Mouse (Mus musculus): ENCODE data around the gene Ndufs1.

The Ndufs1 gene

DNA sequence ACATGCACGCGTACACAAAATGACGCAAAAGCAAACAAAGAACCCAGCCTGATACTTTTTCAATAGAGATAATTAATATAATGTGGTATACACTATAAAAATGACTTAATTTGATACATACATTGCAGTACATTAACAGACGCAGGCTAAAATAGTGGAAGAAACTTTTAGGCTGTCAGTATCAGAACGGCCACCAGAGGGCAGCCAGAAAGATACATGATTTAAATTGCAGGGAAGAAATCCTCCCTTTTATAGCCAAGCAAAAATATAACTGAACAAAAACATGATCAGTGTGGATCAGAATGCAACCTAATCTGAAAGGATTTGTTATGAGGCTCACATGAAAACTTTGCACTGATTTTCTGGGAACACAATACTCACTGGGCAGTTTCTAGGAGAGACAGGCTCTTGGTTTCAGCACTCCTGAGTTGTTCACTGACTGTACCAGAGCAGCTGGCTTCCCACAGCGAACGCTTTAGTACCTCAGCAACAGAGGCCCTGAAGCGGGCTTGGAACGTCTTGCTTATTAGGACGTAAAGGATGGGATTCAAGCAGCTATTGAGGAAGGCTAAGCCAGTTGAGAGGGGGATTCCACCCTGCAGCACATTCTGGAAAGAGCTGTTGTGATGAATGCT lies 6.1 kb upstream of the Ndufs1 start:
- in situ Hi-C loops (cut with MboI, MseI), result loop anchor here (5.0 kb wide), 1 partner anchor 70 kb away; the partner anchor contains the start of gene Ino80d

DNA sequence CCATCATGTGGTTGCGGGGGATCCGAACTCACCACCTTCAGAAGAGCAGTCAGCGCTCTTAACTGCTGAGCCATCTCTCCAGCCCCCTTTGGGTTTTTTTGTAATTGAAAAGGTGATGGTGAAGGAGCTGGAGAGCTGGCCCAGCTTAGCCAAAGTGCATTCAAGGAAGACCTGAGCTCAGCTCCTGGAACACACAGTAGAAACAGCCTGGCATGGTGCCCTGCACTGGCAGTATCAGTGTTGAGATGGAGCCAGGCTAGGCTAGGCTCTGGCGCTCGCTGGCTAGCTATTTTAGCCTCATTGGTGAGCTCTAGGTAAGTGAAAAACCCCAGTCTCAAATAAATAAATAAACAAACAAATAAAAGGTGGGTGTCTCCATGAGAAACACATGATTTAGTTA lies 5.6 kb upstream of the Ndufs1 start:
- in situ Hi-C loops (cut with MboI, MseI), result loop anchor here (5.0 kb wide), 1 partner anchor 70 kb away; the partner anchor contains the start of gene Ino80d

DNA sequence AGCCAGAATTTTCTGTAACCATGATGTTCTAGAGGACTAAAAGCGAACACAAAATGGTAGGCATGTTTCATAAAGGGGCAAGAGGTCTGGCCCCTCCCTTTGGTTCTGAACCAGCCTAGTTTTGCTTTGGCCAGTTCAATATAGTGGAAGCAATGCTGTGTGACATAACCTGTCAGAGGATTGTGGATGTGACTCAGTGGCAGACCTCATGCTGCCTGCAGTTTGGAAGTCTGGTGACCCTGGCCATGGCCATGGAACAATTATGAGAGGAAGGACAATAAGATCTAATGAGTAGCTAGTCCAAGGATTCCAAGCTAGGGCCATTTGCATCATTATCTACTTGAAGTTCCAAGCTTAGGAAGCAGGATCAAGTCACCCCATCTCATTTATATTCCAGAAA lies 4.8 kb upstream of the Ndufs1 start:
- in situ Hi-C loops (cut with MboI, MseI), result loop anchor here (5.0 kb wide), 1 partner anchor 69 kb away; the partner anchor contains the start of gene Ino80d

DNA sequence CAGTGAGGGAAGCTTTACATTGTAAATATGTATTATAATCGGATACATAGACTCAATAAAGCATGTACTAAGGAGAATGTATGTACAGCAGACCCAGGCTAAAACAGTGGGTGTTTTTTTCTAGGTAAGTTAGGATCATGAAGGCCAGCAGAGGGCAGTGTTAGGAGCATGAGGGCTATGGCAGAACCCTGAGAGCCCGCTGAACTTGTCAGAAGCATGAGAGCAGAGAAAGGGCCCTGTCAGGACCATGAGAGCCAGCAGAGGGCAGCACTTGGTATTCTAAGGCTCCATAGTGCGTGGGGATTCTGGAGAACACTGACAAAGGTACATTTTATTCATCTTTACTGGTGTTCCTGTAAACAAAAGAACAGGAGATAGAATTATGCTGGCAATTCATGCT lies 4.4 kb upstream of the Ndufs1 start:
- in situ Hi-C loops (cut with MboI, MseI), result loop anchor here (5.0 kb wide), 1 partner anchor 69 kb away; the partner anchor contains the start of gene Ino80d

DNA sequence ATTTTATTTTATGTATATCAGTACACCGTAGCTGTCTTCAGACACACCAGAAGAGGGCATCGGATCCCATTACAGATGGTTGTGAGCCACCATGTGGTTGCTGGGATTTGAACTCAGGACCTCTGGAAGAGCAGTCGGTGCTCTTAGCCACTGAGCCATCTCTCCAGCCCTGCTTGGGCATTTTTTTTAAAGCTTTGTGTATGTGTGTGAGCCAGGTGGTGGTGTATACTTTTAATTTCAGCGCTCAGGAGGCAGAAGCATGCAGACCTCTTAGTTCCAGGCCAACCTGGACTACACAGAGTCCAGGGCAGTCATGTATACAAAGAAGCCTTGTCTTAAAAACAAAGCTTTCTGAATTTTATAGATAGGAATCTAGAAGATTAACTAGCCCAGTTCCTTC lies 3.9 kb upstream of the Ndufs1 start:
- in situ Hi-C loops (cut with MboI, MseI), result loop anchor here (5.0 kb wide), 1 partner anchor 68 kb away; the partner anchor contains the start of gene Ino80d

DNA sequence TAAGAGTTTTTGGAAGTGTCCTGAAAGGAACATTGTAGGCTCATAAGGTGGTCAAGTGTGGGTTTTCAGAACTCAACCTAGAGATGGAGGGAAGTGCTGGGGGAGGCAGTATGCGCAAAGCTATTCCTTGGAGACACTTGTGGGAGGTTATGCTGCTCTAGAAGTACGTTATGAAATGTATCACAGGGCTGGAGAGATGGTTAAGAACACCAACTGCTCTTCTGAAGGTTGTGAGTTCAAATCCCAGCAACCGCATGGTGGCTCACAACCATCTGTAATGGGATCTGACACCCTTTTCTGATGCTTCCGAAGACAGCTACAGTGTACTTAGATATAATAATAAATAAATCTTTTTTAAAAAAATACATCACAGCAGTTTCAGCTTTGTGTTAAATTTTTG lies 3.5 kb upstream of the Ndufs1 start:
- in situ Hi-C loops (cut with MboI, MseI), result loop anchor here (5.0 kb wide), 1 partner anchor 68 kb away; the partner anchor contains the start of gene Ino80d

DNA sequence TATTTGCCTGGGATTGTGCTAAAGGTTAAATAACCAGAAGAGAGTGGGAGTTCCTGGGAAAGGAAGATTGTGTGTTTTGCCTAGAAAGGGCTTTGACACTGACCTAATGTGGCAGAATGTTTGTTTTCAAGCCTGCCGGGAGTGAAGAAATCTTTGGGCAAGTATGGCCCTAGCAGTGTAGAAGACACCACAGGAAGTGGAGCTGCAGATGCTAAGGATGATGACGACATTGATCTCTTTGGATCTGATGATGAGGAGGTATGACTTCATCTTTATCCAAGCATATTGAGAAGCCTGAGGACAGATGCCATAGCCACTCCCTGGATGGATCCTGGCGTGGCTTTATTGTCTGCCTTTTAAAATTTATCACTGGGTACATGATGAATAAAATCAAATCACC lies 1.7 kb upstream of the Ndufs1 start:
- in situ Hi-C loops (cut with MboI, MseI), result loop anchor here (10.0 kb wide), 1 partner anchor 1126 kb away; no protein-coding TSS in a partner anchor

DNA sequence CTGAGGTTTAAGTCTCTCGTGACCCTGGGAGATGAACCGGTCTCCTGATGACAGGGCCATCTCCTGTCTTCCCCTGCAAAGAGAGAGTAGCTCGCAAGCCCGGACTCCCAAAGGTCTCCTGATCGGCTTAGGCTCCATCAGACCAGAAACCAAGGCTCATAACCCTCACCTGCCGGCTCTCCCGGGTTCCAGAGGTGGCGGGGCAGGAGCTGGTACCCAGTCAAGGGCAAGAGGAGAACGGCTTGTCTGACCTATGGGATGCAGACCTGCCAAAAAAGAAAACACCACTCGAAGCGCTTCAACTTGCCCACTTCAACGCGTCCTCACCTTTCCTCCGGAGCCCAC lies 402 bp downstream of the Ndufs1 start:
- in situ Hi-C loops (cut with MboI, MseI), result loop anchor here (10.0 kb wide), 1 partner anchor 1129 kb away; no protein-coding TSS in a partner anchor

DNA sequence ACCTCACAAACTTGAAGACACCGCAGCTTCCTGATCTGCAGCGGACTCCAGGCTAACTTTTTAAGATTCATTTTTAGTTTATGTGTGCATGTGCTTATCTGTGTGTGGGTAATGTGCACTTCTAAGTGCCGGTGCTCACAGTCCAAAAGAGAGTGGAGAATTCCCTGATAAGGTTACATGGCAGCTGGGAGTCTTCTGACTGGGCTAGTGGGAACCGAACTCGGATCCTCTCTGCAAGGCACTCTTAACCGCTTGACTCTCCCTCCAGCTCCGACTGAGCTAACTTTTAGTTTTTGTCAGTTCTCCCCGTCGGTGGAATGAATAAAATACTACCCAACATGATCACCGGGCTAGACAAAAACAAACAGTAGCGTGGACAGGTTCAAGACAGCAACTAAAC lies 780 bp downstream of the Ndufs1 start:
- in situ Hi-C loops (cut with MboI, MseI), result loop anchor here (10.0 kb wide), 1 partner anchor 1129 kb away; no protein-coding TSS in a partner anchor

DNA sequence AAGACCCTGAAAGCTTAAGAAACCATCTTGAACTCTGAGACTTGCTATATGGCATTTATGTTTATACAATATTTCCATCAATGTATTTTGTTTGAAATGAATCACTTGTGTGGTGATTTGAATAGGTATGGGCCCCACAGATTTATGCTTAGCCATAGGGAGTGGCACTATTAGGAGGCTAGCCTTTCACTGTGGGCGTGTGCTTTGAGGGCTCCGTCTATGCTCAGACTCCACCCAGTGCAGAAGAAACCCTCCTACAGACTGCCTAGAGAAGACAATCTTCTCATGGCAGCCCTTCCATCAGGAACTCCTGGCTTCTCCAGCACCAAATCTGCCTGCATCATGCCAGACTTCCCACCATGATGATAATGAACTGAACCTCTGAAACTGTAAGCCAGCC lies 8.0 kb downstream of the Ndufs1 start:
- in situ Hi-C loops (cut with MboI, MseI), result no loop called here

DNA sequence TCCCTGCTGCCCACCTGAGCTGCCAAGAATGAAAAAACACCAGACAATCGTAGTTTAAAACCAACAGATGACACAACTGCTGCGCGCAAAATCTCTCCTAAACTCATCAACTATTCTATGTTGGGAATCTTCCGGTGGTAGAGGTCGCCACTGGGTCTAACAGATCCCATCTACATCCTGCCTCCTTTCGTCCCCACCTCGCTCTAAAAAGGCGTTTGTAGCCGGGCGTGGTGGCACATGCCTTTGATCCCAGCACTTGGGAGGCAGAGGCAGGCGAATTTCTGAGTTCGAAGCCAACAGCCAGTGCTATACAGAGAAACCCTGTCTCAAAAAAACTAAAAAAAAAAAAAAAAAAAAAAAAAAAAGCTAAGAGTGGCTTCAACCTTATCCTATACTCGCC lies 36.4 kb downstream of the Ndufs1 start:
- in situ Hi-C loops (cut with MboI, MseI), result no loop called here

DNA sequence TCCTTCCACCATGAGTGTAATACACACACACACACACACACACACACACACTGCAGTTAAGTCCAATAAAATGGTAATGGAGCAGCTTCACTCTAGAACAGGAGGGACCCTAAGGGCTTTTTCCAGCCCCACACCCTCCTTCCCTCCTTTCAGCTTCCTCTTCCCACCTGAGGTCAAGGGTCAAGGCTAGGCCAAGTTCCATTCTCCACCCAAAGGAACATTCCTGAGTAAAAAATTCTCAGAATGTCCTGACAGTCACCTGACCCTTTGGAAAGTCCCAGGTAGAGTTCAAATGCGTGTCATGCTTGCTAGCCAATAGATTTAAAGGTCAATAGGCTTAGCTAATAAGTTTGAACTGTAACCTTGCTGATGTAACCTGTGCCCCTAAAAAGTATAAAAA lies 38.0 kb downstream of the Ndufs1 start:
- in situ Hi-C loops (cut with MboI, MseI), result loop anchor here (10.0 kb wide), 1 partner anchor 1396 kb away; the partner anchor contains the start of gene Creb1

DNA sequence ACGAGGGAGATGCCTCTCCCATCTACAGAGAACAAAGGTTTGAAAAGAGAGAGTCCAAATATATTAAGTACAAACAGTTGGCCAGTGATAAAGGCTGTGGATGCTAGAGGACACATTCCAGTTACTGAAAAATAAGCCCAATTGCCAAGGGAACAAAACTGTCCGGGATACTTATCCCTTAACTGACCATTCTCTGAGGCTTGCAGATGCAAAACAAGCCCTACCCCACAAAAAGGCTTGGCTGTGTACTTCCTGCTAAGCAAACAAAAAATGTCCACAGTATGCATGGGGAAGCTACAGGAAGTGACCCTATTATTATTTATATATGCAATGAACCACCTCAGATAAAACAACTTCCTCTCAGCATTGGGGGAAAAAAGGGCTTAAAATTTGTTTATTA lies 38.7 kb downstream of the Ndufs1 start:
- in situ Hi-C loops (cut with MboI, MseI), result loop anchor here (10.0 kb wide), 1 partner anchor 1397 kb away; the partner anchor contains the start of gene Creb1

DNA sequence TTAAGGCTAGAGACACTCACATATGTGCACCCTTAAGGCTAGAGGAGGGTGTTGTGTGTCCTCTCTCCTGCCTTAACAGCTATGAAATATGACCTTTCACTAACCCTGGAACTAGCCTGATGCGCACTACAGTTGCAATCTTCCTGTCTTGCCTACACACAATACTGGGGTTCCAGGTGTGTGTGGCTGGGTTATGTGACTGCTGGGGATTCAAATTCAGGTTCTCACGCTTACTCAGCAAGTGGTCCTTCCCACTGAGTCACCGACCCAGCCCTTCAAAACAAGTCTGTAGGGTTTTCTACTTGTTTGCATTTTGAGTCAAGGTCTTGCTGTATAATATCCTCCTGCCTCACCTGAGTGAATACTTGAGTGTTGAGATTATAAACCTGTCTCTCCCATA lies 42.1 kb downstream of the Ndufs1 start:
- in situ Hi-C loops (cut with MboI, MseI), result loop anchor here (10.0 kb wide), 1 partner anchor 1400 kb away; the partner anchor contains the start of gene Creb1

DNA sequence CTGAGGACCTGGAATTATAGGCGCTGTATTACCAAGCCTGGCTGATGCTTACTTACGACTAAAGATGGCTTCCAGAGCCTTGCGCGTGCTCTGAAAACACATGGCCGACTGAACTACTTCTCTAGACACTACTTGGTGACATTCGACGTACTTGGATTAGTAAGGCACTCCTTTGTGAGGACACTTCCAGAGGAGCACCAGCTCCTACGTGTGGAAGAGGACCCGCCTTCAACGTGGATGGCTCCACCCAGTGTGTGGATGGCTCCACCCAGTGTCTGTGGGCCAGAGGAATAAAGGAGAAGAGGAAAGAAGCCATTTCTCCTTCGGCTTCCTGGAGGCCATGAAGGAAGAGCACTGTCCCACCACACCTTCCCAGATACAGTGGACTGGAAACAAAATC lies 44.9 kb downstream of the Ndufs1 start:
- in situ Hi-C loops (cut with MboI, MseI), result loop anchor here (10.0 kb wide), 1 partner anchor 1403 kb away; the partner anchor contains the start of gene Creb1

DNA sequence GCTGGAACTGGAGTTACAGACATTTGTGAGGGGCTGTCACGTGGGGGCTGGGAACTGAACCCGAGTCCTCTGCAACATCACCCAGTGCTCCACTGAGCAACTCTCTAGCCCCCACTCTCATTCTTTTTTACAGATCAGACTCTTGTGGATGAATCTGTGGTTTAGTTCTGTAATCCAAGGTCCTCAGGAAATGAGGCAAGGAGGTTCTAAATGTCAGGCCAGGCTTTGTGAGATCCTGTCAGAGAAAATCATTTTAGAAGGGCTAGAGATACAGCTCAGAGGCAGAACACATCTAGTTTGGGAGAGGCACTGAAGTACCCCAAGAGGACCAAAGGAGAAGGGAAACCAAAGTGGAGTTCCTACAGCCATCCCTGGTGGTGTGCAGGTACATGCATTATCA lies 45.8 kb downstream of the Ndufs1 start:
- in situ Hi-C loops (cut with MboI, MseI), result loop anchor here (10.0 kb wide), 1 partner anchor 1404 kb away; the partner anchor contains the start of gene Creb1

DNA sequence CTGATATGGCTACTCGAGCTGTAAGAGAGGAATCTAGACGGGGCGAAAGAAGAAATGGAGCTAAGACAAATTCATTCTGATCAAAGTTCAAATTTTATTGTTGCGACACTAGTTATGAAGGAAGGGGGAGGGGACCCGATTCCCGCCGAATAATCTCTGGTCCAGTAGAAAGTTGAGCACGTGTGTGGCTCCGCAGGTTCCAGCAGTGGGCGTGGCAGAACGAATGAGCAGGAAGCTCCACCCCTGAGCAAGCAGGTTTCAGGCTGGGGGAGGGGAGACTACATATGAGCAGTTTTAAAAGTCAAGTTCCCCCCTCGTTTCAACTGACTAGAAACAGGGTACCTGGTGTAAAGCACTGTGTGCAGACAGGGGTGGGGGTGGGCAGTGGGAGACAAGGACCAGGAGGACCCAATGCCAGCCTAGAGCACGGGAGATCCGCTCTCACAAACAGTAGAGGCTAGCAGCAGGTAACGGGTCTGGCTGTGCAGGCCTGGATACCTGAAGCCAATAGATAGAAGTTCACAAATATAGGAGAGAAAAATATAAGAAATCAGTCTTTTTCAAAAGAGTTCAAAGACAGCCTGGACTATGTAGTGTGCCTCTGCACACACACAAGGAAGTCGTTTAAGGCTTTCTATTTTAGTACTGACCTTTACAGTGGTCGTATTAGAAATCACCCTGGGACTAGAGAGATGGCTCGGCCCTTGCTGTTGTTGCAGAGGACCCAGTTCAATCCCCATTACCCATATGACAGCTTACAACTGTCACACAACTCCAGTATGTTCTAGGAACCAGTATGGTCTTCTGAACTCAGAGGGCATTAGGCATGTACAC lies 46.6 kb downstream of the Ndufs1 start:
- in situ Hi-C loops (cut with MboI, MseI), result loop anchor here (10.0 kb wide), 1 partner anchor 1405 kb away; the partner anchor contains the start of gene Creb1

DNA sequence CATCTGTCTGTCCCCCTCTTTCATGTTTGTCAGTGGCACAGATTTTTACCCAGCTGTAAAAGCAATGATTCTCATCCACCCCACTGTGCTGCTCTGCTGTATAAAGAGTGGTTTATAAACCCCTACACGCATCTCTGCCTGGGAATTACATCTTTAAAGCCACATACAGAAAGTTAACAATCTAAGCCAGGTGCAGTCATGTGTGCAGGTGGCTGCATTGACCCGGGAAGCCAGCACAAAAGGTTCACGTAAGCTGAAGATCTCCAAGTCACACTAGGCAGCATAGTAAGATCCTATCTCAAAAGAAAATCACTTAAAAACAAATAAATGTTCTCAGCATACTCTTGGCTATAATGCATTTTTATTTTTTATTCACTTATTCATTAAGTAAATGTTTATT lies 47.4 kb downstream of the Ndufs1 start:
- in situ Hi-C loops (cut with MboI, MseI), result no loop called here

DNA sequence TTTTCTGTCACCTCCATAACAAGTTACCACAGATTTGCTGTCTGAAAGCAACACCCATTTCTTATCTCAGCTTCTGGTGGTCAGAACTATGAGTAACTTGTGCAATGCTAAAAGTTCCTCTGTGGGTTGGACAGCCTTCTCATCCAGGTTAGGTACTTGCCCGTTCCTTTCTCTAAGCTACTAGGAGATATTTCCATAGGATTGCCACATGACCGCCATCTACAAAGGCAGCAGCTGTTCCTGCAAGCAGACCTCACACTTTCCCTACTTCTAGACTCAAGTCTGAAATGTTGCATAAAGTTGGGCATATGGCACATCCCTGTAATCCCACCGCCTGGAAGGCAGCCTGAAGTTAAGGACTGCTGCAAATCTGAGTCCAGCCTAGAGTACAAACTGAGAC lies 50.4 kb downstream of the Ndufs1 start:
- in situ Hi-C loops (cut with MboI, MseI), result no loop called here

DNA sequence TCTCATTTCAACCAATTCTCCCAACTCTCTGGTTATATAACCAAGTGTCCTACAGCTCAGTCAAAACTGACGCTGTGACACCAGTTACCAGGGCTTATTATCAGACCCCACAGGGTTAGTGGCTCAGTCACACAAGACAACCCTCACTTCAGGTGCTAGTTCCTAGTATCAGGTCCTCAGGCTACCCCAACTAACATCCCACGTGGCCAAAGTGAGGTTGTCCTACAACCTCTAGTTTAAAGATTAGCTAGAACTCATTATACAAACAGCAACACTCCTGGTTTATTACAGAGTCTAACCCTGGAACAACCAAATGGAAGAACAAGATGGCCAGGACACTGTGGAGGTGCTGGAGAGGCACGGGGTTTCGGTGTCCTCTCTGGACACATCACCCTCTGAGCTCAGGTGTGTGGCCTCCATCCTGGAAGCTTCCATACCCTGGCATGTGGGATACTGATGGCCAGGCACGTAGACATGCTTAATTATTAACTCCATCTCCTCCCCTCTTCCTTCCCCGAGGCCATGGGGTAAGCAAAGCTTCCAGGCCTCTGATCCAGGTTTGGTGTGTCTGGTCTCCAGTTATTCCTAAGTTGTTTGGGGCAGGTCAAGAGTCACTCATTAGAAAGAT lies 52.7 kb downstream of the Ndufs1 start:
- in situ Hi-C loops (cut with MboI, MseI), result no loop called here

DNA sequence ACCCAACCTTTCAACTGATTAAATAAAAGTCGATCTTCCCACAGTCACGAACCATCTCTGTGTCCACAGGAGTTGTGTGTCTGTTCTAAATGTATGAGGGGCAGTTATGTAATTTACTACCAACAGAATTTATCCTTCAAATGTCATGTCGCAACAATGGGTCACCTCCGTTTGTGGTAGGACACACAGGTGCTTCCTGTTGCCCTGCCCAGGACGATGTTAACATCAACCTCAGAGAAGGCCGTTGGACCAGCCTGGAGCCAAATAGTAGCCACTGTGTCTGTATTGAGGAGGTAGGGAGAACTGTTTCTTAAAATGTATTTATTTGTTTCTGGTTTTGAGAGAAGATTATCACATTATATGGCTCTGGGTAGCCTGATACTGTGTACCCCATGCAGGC lies 54.6 kb downstream of the Ndufs1 start:
- in situ Hi-C loops (cut with MboI, MseI), result no loop called here

DNA sequence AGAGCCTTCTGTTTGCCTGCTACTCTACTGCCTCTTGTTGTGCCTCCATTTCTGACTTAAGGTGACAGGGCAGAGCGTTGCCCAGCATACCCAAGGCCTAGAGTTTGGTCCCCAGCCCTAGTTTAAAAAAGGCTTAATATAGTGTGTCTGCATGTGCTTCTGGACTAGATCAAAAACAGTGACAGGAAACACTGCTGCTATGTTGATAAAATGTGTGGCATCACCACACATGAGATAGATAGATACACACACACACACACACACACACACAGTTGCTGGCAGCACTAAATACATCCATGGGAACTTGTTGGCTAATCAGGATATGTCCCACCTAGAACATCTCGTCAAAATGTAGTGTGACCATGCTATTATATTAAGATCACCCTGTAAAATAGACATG lies 56.3 kb downstream of the Ndufs1 start:
- in situ Hi-C loops (cut with MboI, MseI), result no loop called here

Measured in regulatory T cell (primary cell).